Mouse (Mus musculus) liver, postnatal 0 days (tissue): ENCODE data around the gene Riox1. TPM values are rescaled to one million over a fixed set of nuclear protein-coding genes. Genes with fewer than 3 reads are reported as not detected.
"Not testable (repeated sequence)": the region's sequence is repeated elsewhere in the genome, so short reads cannot be mapped to it uniquely, and the experiment has no call there.

ENCODE experiments used
- ATAC-seq: fragments of 200-750 bp; cut with Nextera tagmentation; 2 replicates; pipeline ENCODE4 v1.8.0; 2017; ENCODE audit warnings: mild to moderate bottlenecking, moderate library complexity
- DNase-seq: peaks from one replicate; pipeline ENCODE4 v3.0.0-alpha.2; 2016
- H3K27ac ChIP-seq: fragments of 300-500 bp; sonication (generic); 2 replicates; pipeline ENCODE4 v1.5.1; 2014; ENCODE audit warnings: antibody characterized with exemption, moderate library complexity, mild to moderate bottlenecking, low read depth
- H3K27me3 ChIP-seq: fragments of 300-500 bp; sonication (generic); 2 replicates; pipeline ENCODE4 v1.6.1; 2014; ENCODE audit warnings: low read length, control low read depth, mixed read lengths; ENCODE audit not compliant: insufficient read depth
- H3K36me3 ChIP-seq: fragments of 300-500 bp; sonication (generic); replicated peaks from 2 replicates; pipeline ENCODE4 v1.6.1; 2014; ENCODE audit warnings: mild to moderate bottlenecking, control low read depth, low read length, moderate library complexity, mixed read lengths; ENCODE audit not compliant: insufficient read depth
- H3K4me1 ChIP-seq: fragments of 300-500 bp; sonication (generic); 2 replicates; pipeline ENCODE4 v1.6.1; 2014; ENCODE audit warnings: antibody characterized with exemption, mild to moderate bottlenecking, control low read depth; ENCODE audit not compliant: insufficient read depth
- H3K4me2 ChIP-seq: fragments of 300-500 bp; sonication (generic); 2 replicates; pipeline ENCODE4 v1.6.1; 2014; ENCODE audit warnings: low read depth, mild to moderate bottlenecking, low read length, moderate library complexity, mixed read lengths
- H3K4me3 ChIP-seq: fragments of 300-500 bp; sonication (generic); 2 replicates; pipeline ENCODE4 v1.5.1; 2014; ENCODE audit warnings: low read depth, low read length
- H3K9ac ChIP-seq: fragments of 300-500 bp; sonication (generic); replicated peaks from 2 replicates; pipeline ENCODE4 v1.6.1; 2014; ENCODE audit warnings: mild to moderate bottlenecking, moderate library complexity
- H3K9me3 ChIP-seq: fragments of 300-500 bp; sonication (generic); 2 replicates; pipeline ENCODE4 v1.6.1; 2016; ENCODE audit warnings: mild to moderate bottlenecking, control low read depth, low read length, mixed read lengths
- CTCF ChIP-seq: sonication (generic); IDR thresholded peaks from 2 replicates; pipeline ENCODE4 v1.5.1; 2016; ENCODE audit warnings: antibody characterized with exemption, low read depth
- EP300 ChIP-seq: IDR thresholded peaks from 2 replicates; pipeline ENCODE4 v1.6.1; 2016; ENCODE audit warnings: antibody characterized with exemption, low read depth, mild to moderate bottlenecking
- WGBS: fragments of 180-500 bp; shearing (Covaris S2); extraction: QIAGEN DNeasy Blood & Tissue Kit; methylation state at CpG from one replicate; pipeline ENCODE4 v1.1.7; 2014; ENCODE audit not compliant: insufficient replicate concordance; 5-methylcytosine and 5-hydroxymethylcytosine counted together
- polyA plus RNA-seq: library from polyadenylated mRNA; unstranded; fragments of >200 nt; fragmentation: Nextera tagmentation; extraction: Ambion mirVana; gene quantifications from 2 replicates; pipeline ENCODE4 v1.2.1, GENCODE M21; 2015

Riox1 gene
- polyA plus RNA-seq, 1 experiment from 2014 or later = 6.2 TPM

DNA sequence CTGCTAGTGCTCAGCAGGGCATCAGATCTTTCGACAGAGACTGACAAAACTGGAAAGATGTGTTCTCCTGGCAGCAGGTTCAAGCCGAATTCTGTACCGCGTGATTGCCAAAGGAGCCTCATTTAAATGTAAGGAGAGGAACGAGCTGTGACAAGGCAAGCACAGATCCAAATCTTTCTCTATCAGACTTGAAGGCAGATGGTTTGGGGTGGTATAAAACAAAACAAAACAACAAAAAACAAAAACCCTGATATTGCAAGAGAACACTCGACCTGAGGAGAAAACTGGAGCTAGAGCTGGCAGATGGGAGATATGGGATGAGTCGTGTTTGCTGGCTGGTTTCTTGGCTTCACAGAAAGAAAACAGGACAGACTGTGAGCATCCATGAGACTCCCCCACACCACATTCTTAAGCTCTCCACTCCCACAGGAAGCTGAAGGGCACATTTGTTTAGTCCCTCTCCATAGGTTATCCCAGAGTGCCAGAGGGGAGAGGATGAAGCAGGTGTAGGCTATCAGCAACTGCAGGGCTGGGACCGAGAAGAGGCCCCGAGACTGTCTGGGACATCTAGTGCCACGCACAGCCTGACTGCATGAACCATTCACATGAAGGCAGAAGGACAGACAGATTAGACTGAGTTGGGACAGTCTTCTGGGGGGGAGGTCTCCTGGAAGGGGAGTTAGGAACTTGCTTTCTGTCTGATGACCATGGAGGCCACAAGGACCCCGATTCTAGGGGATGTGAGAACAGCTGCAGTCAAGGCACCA, 48.1 kb downstream of the Riox1 start:
- H3K27ac ChIP-seq = no peak overlapping the region
- H3K36me3 ChIP-seq = no peaks in the 10 kb centered on the region
- H3K9ac ChIP-seq = no peak overlapping the region
- TF ChIP-seq EP300 (no peak), CTCF (no peak)
- H3K4me2 ChIP-seq = no peak overlapping the region
- DNase-seq (no peak), ATAC-seq (peak; percentile 14; the same call in 1 of the 2 replicates)
- no peaks in the 10 kb centered on the region for H3K27me3 ChIP-seq
- no peaks in the 10 kb centered on the region; the same call in 1 of the 2 replicates for H3K9me3 ChIP-seq
- 0 out of 2 replicates have a peak, but pooled peaks cover 3% of the 10 kb centered on the region for H3K4me1 ChIP-seq
- WGBS = 51% methylated on average over 11 of the region's 11 CpGs
- H3K4me3 ChIP-seq = no peak overlapping the region

DNA sequence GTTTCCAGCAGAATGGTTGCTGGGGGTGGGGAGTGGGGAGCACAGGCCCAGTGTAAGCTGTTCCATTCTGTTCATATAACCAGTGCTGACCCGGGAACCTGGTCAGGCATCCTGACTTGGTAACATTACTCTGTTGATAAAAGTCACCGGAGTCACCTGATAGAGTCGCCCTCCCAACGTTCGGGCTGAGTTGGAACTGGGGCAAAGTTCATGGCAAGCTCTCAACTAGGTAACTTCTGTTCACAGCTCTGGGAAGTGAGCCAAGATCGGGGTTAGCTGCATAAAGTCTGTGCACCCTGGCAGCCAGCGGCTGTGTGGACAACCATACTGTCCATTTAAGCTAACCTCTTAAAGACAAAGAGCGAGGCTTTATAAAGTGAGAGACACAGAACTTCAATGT, 48.8 kb downstream of the Riox1 start:
- not testable (repeated sequence) for H3K4me1 ChIP-seq, H3K27me3 ChIP-seq, H3K4me2 ChIP-seq, H3K4me3 ChIP-seq, H3K9me3 ChIP-seq, H3K27ac ChIP-seq, H3K9ac ChIP-seq, H3K36me3 ChIP-seq
- ATAC-seq = peak; percentile 95
- 50% methylated on average over 8 of the region's 8 CpGs for WGBS
- TF ChIP-seq EP300 = peak; percentile 73
- DNase-seq = peak; percentile 79

DNA sequence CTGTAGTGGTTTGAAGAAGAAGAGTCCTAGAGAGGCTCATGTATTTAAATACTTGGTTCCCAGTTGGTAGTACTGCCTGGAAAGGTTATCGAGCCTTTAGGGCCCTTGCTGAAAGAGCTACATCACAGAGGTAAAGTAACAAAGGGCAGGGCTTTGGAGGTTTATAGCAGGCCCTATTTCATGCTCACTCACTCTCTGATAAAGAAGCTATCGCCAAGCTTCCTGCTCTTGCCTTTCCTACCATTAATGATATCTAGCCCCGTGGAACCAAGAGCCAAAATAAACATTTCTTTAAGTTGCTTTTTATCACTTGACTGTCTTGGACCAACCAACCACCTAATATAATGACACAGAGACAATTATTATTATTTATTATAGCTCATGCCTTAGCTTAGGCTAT, 50.0 kb downstream of the Riox1 start:
- Histone ChIP-seq H3K27me3 (no peaks in the 10 kb centered on the region), H3K9ac (no peak overlapping the region), H3K4me3 (no peak overlapping the region), H3K4me1 (0 out of 2 replicates have a peak, but pooled peaks cover 3% of the 10 kb centered on the region), H3K4me2 (no peak overlapping the region), H3K9me3 (no peaks in the 10 kb centered on the region; the same call in 1 of the 2 replicates), H3K36me3 (no peaks in the 10 kb centered on the region), H3K27ac (no peak overlapping the region)
- no peak for TF ChIP-seq CTCF
- TF ChIP-seq EP300 = no peak
- WGBS = 65% methylated on average over 3 of the region's 3 CpGs
- ATAC-seq = no peak
- no peak for DNase-seq

Other genes with a start within 250 kb of the Riox1 start
- gene Papln, start 187.0 kb upstream of the Riox1 start, polyA plus RNA-seq = 0.15 and 0.28 TPM in 2 replicates
- 13.0 and 14.5 TPM in 2 replicates for gene Numb, start 28.7 kb upstream of the Riox1 start, polyA plus RNA-seq
- not detected in 2 replicates for gene Heatr4, start 34.2 kb downstream of the Riox1 start, polyA plus RNA-seq
- 32.8 and 39.4 TPM in 2 replicates for gene Acot2, start 37.3 kb downstream of the Riox1 start, polyA plus RNA-seq
- 87.8 and 106 TPM in 2 replicates for gene Acot1, start 58.9 kb downstream of the Riox1 start, polyA plus RNA-seq
- 29.0 and 35.0 TPM in 2 replicates for gene Acot4, start 87.8 kb downstream of the Riox1 start, polyA plus RNA-seq
- gene Gm49366, start 88.3 kb downstream of the Riox1 start, polyA plus RNA-seq = not detected in 2 replicates
- 37.2 and 43.0 TPM in 2 replicates for gene Acot3, start 101.5 kb downstream of the Riox1 start, polyA plus RNA-seq
- 0.37 and 0.54 TPM in 2 replicates for gene Acot5, start 118.7 kb downstream of the Riox1 start, polyA plus RNA-seq
- gene Acot6, start 150.0 kb downstream of the Riox1 start, polyA plus RNA-seq = 1.9 and 2.0 TPM in 2 replicates
- 0.13 and 0.21 TPM in 2 replicates for gene Dnal1, start 163.8 kb downstream of the Riox1 start, polyA plus RNA-seq
- gene Pnma1, start 197.9 kb downstream of the Riox1 start, polyA plus RNA-seq = 0.28 and 0.35 TPM in 2 replicates